Mouse (Mus musculus) C2C12 (cell line): ENCODE measurements around the gene Hipk2.

Experiments used
- CEBPB ChIP-seq: IDR thresholded peaks from one replicate; pipeline ENCODE4 v1.6.1; 2011; ENCODE audit warnings: low read depth, mild to moderate bottlenecking, control low read depth, moderate library complexity
- CTCF ChIP-seq: IDR thresholded peaks from one replicate; pipeline ENCODE4 v1.5.1; 2011; ENCODE audit not compliant: control insufficient read depth, insufficient read depth, insufficient read length
- MAX ChIP-seq: IDR thresholded peaks from one replicate; pipeline ENCODE4 v1.6.1; 2011; ENCODE audit warnings: mild to moderate bottlenecking, control low read depth
- MYOD1 ChIP-seq: IDR thresholded peaks from one replicate; pipeline ENCODE4 v1.6.1; 2011; ENCODE audit warnings: low read depth; ENCODE audit not compliant: control insufficient read depth, insufficient read length
- MYOG ChIP-seq: IDR thresholded peaks from one replicate; pipeline ENCODE4 v1.6.1; 2011; ENCODE audit not compliant: control insufficient read depth, insufficient read length; ENCODE audit errors: extremely low read depth

GRCm38 (mm10) chr6:38677629-38678028 is 198.3 kb downstream of the Hipk2 start:
- TF ChIP-seq MYOD1 (no peak), CTCF (no peak), MYOG (no peak), CEBPB (no peak), MAX (no peak)
